Mouse (Mus musculus) gastrocnemius, postnatal 25 days (tissue): Measurements from ENCODE around the gene Wfdc11. TPM values are rescaled to one million over a fixed set of nuclear protein-coding genes. Genes with fewer than 3 reads are reported as not detected.
A peak's percentile ranks its signal among the peaks of the same experiment; 100 is the strongest.
"Not testable (repeated sequence)": the region's sequence is repeated elsewhere in the genome, so short reads cannot be mapped to it uniquely, and the experiment has no call there.

Source experiments
- DNase-seq: peaks from one replicate; pipeline ENCODE4 v3.0.0; 2022
- long read RNA-seq, 2 experiments: library from polyadenylated mRNA; stranded (forward); transcript quantifications; one replicate each; pipeline ENCODE4 v2.0.0; 2021
- total RNA-seq, 2 experiments: library from RNA; stranded (reverse); gene quantifications; 1 replicate in 1 of 2; 2 replicates in 1 of 2; pipeline ENCODE4 v1.2.3; 2021

Wfdc11 gene
- total RNA-seq: not detected
- long read RNA-seq, experiment 1: 0 reads
- long read RNA-seq, experiment 2: 0 reads

- DNase-seq: no peak
Observed at GRCm38 (mm10) chr2:164673987-164674386, at the start of gene Wfdc11. TSS of gene Wfdc11 (minus strand) at chr2:164674087.

- no peak for DNase-seq
Observed at GRCm38 (mm10) chr2:164723276-164723675, 49.4 kb upstream of the Wfdc11 start.

- not testable (repeated sequence) for DNase-seq
Observed at GRCm38 (mm10) chr2:164716194-164716786, 42.4 kb upstream of the Wfdc11 start.

- no peak for DNase-seq
Observed at GRCm38 (mm10) chr2:164715005-164715404, 41.1 kb upstream of the Wfdc11 start, which contains the start of gene Spint5. TSS of gene Spint5 (plus strand) at chr2:164715305.

GRCm38 (mm10) chr2:164705991-164706390 is 32.1 kb upstream of the Wfdc11 start:
- DNase-seq: no peak

GRCm38 (mm10) chr2:164705328-164705727 is 31.4 kb upstream of the Wfdc11 start:
- no peak for DNase-seq

GRCm38 (mm10) chr2:164704235-164704634 is 30.3 kb upstream of the Wfdc11 start:
- no peak for DNase-seq

- no peak for DNase-seq
Observed at GRCm38 (mm10) chr2:164701761-164702160, 27.9 kb upstream of the Wfdc11 start.

- DNase-seq: no peak
Observed at GRCm38 (mm10) chr2:164700959-164701358, 27.1 kb upstream of the Wfdc11 start.

- DNase-seq: no peak
Observed at GRCm38 (mm10) chr2:164698201-164698600, 24.3 kb upstream of the Wfdc11 start, which contains the start of gene Spint4. TSS of gene Spint4 (plus strand) at chr2:164698501.

GRCm38 (mm10) chr2:164684807-164685206 is 10.9 kb upstream of the Wfdc11 start, which contains the start of gene Wfdc13:
TSS of gene Wfdc13 (plus strand) at chr2:164685107.
- no peak for DNase-seq

- DNase-seq: no peak
Observed at GRCm38 (mm10) chr2:164679906-164680305, 6.0 kb upstream of the Wfdc11 start.

GRCm38 (mm10) chr2:164678848-164679625 is 5.2 kb upstream of the Wfdc11 start:
- peak; percentile 51 for DNase-seq

- DNase-seq: no peak
Observed at GRCm38 (mm10) chr2:164676916-164677685, 3.2 kb upstream of the Wfdc11 start.

GRCm38 (mm10) chr2:164676103-164676502 is 2.2 kb upstream of the Wfdc11 start:
- no peak for DNase-seq

GRCm38 (mm10) chr2:164670938-164671337 is 2.9 kb downstream of the Wfdc11 start:
- no peak for DNase-seq

GRCm38 (mm10) chr2:164670261-164670660 is 3.6 kb downstream of the Wfdc11 start:
- no peak for DNase-seq

GRCm38 (mm10) chr2:164664851-164665250 is 9.0 kb downstream of the Wfdc11 start:
- no peak for DNase-seq

- DNase-seq: no peak
Observed at GRCm38 (mm10) chr2:164656483-164656882, 17.4 kb downstream of the Wfdc11 start, which contains the start of gene Wfdc9. TSS of gene Wfdc9 (minus strand) at chr2:164656583.

GRCm38 (mm10) chr2:164655858-164656257 is 18.0 kb downstream of the Wfdc11 start, which contains the start of gene Wfdc10:
TSS of gene Wfdc10 (plus strand) at chr2:164656046.
- no peak for DNase-seq

- DNase-seq: no peak
Observed at GRCm38 (mm10) chr2:164641881-164642673, 31.8 kb downstream of the Wfdc11 start.

GRCm38 (mm10) chr2:164641129-164641528 is 32.8 kb downstream of the Wfdc11 start:
- DNase-seq: no peak
